Mouse (Mus musculus) kidney, postnatal 4 days (tissue): ENCODE measurements around the gene Vps35l.

Source experiments
- DNase-seq, 2 experiments: peaks; one replicate each; pipeline ENCODE4 v3.0.0; 2021; ENCODE audit warnings: mixed read lengths in 2 of 2

Vps35l gene

DNA sequence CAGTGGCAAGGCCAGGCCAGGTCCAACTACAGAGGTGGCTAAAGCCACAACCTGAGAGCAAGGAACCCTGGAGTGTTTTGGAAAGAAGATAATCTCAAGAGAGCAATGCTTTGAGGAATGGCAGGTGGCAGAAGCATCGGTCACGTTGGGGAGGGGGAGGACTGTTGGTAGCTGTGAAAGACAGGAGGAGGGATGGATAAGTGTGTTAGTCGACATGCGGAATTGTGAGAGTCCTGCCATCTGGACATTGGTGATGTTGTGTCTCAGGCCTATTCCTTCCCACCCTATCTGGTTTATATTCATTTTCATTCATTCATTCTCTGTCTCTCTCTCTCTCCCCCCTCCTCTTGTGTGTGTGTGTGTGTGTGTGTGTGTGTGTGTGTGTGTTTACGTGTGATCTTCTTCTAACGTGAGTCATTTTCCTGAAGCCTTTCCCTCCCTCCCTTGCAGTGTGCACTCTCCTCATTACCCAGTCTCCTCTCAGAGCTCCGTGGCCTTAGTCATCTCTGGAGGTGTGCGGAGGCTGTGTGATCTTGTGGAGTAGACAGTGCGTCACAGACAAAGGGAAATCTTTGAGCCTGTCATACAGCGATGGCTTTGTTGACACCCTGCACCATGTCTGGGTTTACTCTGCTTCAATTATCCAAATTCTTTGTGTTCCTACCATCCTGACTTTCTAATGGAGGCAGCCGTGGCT is 43.4 kb downstream of the Vps35l start:
- no peak for DNase-seq

DNA sequence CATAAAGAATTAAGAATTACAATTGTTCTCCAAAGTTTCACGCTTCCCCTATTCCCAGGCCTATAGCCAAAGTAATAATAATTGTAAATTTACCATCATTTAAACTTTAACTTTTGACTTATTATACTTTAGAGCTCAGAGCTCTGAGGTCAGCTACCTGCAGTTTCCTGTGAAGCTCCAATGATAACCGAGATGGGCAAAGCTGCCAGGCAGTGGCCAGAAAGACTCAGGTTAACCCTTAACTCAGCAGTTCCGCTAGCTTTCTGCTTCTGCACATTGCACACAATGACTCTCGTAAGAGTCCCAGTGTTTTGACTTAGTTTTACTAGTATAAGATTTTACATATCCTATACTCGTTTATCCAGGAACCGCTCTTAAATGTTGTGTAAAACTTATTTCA is 46.1 kb downstream of the Vps35l start:
- DNase-seq = no peak

GRCm38 (mm10) chr7:118787326-118787725 is 47.3 kb downstream of the Vps35l start:
- DNase-seq = no peak

DNA sequence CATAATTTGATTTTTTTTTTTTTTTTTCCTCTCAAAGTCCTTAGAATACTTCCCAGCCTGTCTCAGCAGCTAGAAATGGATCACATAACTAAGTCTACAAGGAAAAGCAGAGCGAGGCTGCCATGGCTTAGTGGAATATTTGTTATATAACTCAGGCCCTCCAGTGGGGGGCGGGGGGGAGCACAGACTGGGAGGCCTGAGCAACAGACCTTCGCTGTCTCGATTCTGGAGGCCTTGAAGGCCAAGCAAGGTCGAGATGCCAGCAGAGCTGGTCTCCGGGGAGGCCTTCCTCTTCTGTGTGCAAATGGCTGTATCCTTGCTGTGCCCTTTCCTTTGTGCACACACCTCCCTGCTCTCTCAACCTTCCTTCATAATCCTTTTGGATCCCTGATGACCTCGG is 48.5 kb downstream of the Vps35l start:
- DNase-seq = no peak

DNA sequence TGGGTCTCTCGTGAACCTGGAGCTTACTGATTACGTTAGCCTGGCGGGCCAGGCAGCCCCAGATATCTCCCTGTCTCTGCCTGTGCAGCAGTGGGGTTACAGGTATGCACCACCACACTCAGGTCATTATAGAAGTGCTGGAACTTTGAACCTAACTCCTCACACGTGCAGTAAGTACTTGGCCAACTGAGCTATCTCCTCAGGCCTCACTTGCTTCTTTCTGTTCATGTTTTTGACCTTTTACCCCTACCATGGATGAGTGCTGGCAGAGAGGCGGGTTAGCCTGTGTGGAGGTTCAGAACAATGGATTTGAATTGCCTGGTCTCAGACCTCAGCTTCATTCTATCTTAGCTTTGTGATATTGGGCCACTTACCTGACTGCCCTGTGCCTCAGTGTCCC is 50.3 kb downstream of the Vps35l start:
- DNase-seq = no peak

DNA sequence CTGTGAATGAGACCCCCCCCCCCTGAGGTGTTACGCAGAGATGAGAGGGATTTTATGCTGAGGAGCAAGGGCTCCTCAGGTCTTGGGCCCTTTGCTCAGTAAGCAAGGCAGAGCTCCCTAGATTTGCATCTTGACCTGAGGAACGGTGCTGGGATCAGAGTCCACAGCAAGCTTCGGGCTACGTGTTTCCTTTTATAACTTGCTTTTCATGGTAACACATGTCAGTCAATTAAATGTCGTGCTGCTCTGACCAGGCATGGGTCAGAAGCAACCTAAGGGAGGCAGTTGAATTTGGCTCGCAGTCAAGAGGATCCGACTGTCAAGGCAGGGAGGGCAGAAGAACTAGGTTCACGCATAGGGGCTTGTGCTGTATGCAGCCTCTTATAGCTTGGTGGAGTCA is 53.9 kb downstream of the Vps35l start:
- DNase-seq = no peak

DNA sequence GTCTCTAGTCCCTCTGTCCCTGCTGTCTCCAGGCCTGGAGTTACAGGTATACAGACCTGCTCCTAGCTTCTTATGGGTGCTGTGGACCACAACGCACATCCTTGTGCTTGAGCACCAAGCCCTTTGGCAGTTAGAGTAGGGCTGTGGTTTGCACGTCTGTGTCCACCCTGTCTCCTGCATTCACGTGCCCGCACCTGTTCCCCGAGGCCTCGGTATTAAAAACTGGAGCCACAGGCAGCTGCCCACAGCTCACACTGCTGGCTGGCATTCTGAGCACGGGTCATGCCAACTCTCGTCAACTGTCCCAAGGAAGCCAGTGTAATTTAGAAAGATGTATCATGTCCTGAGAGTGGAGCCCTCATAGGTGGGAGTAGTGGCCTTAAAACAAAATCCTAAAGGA is 55.8 kb downstream of the Vps35l start:
- DNase-seq = no peak

DNA sequence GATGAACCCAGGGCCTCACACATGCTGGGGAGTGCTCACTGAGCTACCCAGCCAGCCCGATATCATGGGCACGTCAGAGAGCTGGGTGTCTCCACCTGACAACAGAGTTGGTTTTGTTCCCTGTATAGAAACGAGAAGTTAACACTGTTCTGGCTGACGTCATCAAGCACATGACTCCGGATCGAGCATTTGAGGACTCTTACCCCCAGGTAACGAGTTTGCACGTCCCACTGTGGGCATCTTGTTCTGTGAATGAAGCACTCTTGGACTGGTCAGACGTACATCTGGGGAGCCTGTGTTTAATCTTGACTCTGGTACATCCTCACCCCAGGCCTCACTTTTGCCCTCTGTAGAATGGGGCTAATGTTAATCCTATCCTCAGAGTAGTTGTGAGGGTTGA is 56.8 kb downstream of the Vps35l start:
- no peak for DNase-seq

GRCm38 (mm10) chr7:118797600-118797999 is 57.6 kb downstream of the Vps35l start:
- no peak for DNase-seq

GRCm38 (mm10) chr7:118798105-118798570 is 58.1 kb downstream of the Vps35l start:
- DNase-seq = no peak

GRCm38 (mm10) chr7:118800112-118800734 is 60.2 kb downstream of the Vps35l start:
- no peak for DNase-seq

DNA sequence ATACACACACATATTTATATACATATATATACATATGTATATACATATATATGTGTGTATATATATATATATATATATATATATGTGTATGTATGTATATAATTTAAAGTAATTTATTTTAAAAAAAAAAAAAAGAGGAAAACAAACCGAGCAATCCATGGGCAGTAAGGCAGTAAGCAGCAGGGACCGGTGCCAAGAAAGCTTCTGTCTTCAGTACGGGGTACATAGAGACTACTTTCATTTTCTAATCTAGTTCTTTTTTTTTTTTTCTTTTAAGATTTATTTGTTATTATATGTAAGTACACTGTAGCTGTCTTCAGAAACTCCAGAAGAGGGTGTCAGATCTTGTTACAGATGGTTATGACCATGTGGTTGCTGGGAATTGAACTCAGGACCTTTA is 61.8 kb downstream of the Vps35l start:
- DNase-seq = peak; percentile 25 to 40

DNA sequence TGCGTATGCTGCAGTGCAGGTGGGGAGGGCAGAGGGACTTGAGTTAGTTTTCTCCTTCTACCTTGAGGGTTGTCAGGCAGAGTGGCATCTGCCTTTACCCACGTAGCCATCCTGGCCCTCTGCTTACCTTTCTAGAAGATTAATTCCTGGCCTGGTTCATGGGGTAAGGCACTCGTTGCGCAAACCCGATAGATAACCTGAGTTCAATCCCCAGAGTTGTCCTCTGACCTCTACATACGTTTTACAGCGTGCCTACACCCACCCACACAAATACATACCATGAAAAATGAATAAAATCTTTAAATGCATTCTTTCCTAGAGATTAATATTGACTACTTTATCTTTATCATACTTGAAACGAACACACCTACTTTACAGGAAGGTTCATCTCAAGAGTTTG is 63.4 kb downstream of the Vps35l start:
- DNase-seq = no peak

- DNase-seq = peak in 1 of 2 experiments; percentile 14
Measured at GRCm38 (mm10) chr7:118806631-118807411, 66.8 kb downstream of the Vps35l start.

DNA sequence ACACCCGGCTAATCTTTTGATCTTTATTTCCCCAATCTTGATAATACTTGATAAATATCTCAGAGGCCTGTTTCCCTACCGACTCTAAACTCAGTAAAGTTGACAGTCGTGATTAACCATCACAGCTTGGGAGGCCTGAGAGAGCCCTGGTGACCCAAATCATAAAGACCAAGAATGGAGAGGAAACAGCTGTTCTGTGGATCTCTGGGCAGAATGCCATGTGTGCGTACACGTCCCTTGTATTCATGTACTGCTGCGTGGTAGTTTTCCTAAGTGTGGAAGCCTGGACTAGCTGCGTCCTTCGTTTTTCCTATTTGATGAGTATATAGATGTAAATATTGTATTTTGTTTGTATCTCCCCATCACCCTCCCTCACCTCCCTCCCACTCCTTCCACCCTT is 67.9 kb downstream of the Vps35l start:
- DNase-seq = peak; percentile 74 to 80

- no peak for DNase-seq
Measured at GRCm38 (mm10) chr7:118811407-118812106, 71.5 kb downstream of the Vps35l start.

DNA sequence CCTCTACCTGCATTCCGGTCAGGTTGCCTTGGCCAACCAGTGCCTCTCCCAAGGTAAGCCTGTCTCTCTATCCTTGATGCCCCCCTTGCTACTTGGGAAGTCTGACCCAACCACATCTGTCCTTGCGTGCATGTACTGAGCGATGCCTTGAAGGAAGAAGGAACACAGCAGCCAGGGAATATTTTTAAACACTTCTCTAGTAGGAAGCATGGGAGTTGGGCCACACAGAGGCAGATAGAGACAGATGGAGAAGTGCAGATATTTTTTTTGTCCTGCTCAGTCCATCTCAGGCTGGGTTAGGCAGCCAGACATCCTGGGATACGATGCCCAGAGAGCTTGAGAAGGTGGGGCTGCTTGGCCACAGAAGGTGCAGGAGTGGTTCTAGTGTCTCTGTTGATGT is 73.6 kb downstream of the Vps35l start:
- DNase-seq = no peak

DNA sequence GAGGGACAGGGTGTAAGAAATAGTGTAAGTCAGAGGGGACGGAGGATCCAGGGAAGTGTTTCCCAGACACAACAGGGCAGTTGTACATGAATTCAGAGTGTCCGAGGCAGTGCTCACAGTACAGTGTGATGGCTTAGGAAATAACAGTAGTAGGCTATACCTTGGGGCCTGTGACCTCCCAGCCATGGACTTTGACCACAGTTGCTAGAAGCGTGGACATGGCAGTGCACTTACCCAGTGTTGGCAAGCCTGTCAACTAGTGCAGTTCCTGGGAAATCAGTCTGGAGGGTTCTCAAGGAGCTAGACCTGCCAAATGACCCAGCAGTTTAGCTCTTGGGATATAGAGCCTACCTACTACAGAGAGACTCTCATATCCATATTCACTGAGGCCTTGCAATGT is 76.2 kb downstream of the Vps35l start:
- DNase-seq = no peak

GRCm38 (mm10) chr7:118817741-118818140 is 77.7 kb downstream of the Vps35l start:
- no peak for DNase-seq

- DNase-seq = no peak
Measured at GRCm38 (mm10) chr7:118819666-118820065, 79.6 kb downstream of the Vps35l start.

- DNase-seq = no peak
Measured at GRCm38 (mm10) chr7:118821356-118821755, 81.3 kb downstream of the Vps35l start.

DNA sequence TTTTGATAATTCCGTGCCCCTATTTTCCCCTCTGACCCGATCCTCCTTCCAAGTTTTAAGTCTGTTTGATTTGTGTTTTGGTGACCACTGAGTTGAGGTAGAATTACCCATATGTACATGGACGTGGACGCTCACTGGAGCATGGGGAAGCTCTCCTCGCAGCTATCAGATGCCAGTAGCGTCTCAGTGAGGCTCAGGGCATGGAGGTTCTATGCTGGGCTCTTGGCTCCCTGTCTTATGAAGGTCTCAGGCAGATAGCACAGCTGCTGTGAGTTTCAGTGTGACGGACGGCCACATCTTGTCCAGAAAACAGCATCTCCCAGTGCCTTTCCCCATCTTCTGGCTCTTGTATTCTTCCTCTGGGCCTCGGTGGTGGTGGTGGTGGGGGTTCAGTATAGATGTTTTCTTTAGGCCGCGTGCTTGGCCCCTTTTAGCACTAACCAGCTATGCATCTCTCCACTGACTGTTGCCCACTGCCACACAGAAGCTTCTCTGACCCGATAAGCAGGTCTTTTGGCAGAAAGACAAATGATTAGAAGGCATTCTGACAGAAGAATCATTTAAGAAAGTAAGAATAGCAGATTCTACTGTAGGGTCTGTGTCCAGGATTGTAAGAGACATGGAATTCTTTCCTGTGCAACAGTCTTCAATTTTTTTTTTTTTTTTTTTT is 82.0 kb downstream of the Vps35l start:
- DNase-seq = no peak

- DNase-seq = peak in 1 of 2 experiments; percentile 18
Measured at GRCm38 (mm10) chr7:118824451-118824850, 84.4 kb downstream of the Vps35l start.
